Mouse (Mus musculus): ENCODE data around the gene Mark4.

Mark4 gene

GRCm38 (mm10) chr7:19458591-19459111 lies at the start of gene Mark4:
Gene Mark4, minus strand, starts transcription at chr7:19458821.
- peak; percentile 89 for DNase-seq

DNA sequence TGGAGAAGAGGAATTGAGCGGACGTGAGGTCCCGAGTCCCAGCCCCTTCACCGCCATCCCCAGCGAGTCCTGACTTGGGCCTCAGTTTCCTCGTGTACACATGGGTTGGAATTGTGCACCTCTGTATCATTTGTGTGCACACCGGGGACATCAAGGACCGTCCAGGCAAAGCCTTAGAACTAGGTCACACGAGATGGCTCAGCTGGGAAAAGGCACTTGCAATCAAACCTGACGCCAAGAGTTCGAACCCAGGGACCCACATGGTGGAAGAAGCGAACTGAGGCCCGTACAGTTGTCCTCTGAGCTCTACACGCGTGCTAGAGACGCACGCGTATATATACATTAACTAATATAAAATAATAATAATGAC lies 49.0 kb upstream of the Mark4 start:
- no peak for DNase-seq

- peak; percentile 66 for DNase-seq
These were observed 48.5 kb upstream of the Mark4 start for GRCm38 (mm10) chr7:19506969-19507611.

DNA sequence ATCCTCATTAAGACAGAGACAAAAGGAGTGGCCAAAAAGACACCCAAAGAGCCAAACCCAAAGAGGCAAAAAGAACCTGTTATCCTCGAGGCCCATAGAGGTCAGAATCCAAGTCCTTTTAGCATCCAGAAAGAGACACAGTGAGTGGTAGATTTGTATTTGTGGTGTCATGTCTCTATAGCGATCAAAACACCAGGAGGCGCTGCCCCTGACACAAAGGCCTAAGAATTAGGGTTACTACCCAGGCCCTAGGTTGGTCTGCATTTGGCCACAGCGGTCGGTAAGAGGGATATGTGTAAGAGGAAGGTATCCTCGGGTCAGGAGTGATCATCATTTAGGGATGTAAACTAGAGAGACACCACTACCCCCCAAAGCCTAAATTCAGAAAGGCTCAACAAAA lies 47.7 kb upstream of the Mark4 start:
- no peak for DNase-seq

DNA sequence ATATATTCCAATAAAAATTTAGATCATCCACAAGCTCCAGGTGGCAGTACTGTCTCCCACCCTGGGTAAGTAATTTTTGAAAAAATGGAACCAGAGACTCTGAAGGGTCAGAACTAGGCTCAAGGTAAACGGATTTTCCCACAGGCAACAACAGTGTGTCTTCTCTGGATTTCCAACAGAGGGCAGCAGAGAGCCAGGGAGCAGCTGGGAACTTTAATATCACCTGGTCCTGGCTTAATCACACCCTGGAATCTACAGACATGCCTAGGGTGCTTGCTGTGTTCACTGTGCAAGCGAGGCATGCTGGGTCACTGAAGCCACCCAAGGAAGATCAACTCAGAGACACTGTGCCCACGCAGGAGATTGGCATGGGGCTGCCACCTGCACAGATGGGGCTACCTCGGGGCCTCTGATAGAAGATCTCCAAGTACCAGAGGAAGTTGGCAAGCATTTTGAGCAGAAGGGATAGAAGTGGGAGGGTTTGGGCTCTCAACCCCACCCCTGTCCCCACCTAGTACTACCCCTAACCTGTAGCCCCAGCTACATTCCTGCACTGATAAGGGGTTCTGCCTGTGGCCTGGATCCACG lies 45.0 kb upstream of the Mark4 start:
- peak; percentile 59 for DNase-seq

GRCm38 (mm10) chr7:19501658-19502057 lies 43.0 kb upstream of the Mark4 start:
- no peak for DNase-seq

DNA sequence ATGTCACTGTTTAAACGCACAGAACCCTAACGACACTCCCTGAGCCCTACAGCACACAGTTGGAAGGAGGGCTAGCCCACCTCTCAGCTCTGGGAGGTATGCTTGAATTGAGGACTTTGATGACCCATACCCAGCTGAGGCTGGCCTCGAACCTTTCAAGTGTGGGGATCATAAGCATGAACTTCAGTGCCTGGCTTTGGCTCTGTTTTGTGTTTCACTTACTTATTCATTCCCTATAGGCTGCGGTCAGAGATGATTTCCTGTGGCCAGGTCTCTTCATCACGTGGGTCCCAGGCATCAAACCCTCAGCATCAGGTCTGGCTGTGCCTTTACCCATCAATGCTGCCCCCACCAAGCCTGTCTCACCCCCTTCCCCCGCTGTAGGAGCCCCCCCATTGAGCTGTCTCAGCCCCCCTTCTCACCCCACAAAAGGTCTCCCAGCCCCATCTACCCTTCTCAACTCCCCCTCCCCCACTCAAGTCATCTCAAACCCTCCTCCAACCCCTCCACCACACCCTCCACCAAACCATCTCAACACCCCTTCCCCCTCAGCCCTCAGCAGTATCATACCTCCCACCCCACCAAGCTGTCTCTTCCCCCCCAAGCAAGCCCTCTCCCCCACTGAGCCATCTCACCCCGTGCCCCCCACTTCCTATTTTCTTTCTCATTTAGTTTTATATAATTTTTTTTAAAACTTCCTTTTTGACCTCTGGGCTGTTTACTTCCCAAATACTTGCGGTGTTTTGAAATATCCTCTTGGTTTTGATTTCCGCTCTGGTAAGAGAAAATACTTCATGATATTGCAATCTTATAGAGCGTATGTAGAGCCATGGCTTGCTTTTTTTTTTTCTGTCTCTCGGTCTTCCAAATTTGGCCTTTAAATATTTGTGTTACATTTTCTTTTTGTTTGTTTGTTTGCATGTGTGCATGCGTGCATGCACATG lies 42.1 kb upstream of the Mark4 start:
- no peak for DNase-seq

DNA sequence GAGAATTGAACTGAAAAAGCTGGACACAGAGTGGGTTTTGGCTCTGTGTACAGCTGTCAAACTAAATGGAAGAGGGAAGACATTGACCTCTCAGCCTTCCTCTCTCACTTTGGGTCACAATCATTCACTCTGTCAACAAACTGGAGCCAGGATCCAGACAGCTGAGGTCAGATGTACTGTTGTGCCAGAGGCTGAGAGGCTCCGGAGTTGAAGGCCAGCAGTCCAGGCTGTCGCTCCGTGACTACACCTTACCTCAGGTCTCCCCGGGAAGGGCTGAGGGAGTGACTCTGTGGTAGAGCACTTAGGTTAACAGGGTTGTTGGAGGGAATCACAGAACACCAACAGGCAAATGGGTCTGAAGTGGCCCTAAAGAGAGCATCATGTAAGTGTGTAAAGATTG lies 39.7 kb upstream of the Mark4 start:
- DNase-seq, result peak; percentile 44

DNA sequence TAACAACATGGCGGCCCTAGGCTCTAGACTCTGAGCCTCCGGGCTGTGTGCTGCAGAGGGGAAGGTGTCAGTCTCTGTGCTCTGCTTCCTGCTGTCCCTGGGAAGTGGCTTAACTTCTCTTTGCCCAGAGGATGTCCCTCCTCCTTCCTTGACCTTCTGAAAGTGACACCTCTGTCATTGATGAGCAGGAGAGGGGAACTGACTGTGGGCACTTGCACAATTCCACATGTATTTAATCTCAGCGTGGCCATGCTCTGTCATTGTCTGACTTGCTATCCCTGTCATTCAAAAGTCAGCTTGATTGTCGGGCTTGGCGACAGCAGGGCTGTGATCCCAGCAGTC lies 37.6 kb upstream of the Mark4 start:
- no peak for DNase-seq

- DNase-seq, result peak; percentile 88
These were observed 37.0 kb upstream of the Mark4 start for GRCm38 (mm10) chr7:19495521-19496213.

- DNase-seq, result peak; percentile 48
These were observed 36.3 kb upstream of the Mark4 start for GRCm38 (mm10) chr7:19494751-19495474.

DNA sequence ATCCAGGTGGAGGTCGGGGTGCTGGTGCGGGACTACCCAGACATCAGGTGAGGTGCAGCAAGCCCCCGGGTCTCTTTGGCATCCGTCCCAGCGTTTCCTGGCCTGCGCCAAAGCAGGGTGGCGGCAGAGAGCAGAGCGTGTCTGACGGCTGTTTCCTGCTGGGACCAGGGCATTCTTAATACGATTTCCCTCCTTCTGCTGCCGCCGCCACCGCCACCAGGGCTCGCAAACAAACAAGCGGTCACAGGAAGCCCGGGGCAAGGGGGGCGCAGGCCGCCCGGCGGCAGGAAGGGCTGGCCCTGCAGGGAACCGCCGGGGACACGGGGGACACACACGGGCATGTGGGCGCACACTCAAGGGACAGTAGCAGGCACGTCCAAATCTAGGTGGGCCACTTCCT lies 33.1 kb upstream of the Mark4 start:
- DNase-seq, result peak; percentile 87

- no peak for DNase-seq
These were observed 30.9 kb upstream of the Mark4 start for GRCm38 (mm10) chr7:19489525-19489924.

GRCm38 (mm10) chr7:19486549-19486948 lies 27.9 kb upstream of the Mark4 start:
- DNase-seq, result no peak

- DNase-seq, result no peak
These were observed 26.9 kb upstream of the Mark4 start for GRCm38 (mm10) chr7:19485488-19485887.

DNA sequence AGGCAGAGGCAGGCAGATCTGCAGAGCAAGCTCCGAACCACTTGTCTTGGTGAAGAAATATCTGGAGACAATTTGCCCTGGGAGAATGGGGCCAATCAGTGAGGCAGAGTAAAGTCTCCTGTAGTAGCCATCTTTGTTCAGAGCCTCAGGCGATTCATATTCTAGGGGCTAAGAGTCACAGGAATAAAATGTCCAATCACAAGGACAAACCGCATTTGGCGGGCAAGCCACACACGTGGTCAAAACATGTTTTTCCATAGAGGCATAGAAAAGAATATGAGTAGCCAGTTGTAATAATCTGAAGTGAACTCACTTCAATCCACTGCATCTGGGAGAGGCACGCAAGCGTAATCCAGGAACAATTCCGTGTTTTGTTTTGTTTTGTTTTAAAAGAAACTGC lies 24.7 kb upstream of the Mark4 start:
- no peak for DNase-seq

DNA sequence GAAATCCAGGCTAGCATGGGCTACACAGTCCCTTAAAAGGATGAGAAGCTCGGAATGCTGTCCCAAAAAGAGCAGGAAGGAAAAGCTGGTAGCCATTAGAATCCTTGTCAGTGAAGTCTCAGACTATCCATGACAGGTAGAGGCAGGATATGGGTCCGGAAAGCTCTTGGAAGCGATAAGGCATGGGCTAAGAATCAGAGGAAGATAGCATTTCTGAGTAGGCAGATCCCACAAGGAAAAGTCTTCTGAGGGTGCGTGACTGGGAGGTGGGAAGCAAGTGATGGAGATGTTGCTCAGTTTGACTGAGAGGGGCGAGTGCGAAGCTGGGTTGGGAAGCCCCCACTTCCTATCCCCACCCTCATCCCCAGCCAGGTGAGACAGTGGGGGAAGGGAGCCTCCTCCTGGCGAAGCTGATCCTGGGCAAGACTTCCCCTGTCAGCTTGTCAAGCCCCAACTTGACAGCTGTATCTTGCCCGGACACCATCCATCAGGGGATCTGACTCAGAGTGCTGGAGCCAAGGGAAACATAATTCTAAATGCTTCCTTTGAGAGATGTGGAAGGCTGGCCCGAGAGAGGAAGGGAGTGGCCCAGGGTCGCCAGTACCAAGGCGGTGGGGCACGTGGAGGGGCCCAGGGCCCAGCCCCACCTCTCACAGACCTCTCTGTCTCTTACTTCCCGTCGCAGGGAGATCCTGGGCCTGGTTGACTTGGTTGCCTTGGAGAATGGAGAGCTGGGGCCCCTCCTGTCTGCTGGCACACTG lies 19.2 kb upstream of the Mark4 start:
- DNase-seq, result peak; percentile 78

DNA sequence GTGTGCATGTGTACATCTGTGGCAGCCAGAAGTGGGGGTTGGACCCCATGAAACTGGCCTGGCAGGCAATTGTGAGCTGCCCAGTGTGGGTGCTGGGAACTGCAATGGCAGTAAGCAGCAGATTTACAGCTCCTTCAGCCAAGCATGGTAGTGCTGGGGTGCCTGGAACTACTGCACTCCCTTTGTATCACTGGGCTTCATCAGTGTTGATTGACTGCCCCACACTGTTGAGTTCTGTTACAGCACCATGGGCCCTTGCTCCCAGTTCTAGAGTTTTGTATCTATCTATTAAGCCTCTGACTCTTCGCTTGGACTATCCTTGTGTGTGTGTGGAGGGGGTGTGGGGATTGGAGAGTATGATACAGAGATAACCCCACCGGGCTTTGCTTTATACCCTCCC lies 18.5 kb upstream of the Mark4 start:
- peak; percentile 19 for DNase-seq

DNA sequence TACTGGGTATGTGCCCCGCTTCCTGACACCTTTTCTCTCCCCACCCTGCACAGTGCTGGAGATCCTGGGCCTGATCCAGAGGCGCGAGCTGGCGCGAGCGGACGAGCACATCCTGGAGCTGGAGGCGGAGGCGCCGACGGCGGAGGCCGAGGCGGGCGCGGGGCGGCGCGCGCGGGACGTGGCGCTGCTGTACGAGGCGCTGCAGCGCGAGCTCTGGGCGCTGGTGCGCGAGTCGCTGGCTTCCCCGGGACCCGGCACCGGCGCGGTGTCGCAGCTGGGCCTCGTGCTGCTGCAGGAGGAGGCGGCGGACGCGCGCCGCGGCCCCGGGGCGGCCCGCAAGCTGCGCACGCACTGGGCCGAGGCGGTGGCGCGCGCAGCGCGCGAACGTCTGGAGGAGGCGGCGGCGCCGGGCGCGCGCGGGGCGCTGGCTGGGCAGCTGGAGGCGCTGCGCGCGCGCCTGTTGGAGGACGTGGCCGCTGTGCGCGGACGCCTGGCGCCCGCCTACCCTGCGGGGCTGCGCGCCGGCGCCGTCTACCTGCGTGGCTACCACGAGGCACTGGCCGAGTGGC lies 15.3 kb upstream of the Mark4 start:
- peak; percentile 86 for DNase-seq

DNA sequence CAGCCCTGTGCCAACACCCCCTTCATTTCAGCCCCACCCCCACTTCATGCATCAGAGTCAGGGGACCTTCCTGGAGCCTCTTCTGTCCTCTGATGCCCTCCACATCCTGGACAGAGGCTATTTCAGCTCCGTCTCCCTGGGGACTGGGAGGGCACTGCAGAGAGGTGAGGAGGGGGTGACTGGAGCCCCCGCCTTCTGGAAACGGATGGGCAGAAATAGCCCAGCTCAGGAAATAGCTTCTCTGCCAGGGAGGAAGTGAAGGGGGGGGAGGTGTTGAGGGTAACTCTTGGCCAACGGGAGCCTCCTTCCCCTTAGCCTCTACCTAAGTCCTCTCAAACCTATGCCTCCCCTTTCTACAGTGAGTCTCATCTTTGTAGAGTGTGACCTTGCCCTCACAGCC lies 13.8 kb upstream of the Mark4 start:
- DNase-seq, result peak; percentile 82

GRCm38 (mm10) chr7:19470308-19470707 lies 11.7 kb upstream of the Mark4 start:
- DNase-seq, result no peak
